Mouse (Mus musculus): Measurements from ENCODE around the gene Kif15. TPM values are rescaled to one million over a fixed set of nuclear protein-coding genes. Genes with fewer than 3 reads are reported as not detected.

Gene Kif15
- polyA plus RNA-seq (2012; fragmentation: generic; extraction: Trizol): 1 to 10 TPM in 1 of 2 experiments, under 1 TPM in 1; 0.91 to 4.9 TPM

DNA sequence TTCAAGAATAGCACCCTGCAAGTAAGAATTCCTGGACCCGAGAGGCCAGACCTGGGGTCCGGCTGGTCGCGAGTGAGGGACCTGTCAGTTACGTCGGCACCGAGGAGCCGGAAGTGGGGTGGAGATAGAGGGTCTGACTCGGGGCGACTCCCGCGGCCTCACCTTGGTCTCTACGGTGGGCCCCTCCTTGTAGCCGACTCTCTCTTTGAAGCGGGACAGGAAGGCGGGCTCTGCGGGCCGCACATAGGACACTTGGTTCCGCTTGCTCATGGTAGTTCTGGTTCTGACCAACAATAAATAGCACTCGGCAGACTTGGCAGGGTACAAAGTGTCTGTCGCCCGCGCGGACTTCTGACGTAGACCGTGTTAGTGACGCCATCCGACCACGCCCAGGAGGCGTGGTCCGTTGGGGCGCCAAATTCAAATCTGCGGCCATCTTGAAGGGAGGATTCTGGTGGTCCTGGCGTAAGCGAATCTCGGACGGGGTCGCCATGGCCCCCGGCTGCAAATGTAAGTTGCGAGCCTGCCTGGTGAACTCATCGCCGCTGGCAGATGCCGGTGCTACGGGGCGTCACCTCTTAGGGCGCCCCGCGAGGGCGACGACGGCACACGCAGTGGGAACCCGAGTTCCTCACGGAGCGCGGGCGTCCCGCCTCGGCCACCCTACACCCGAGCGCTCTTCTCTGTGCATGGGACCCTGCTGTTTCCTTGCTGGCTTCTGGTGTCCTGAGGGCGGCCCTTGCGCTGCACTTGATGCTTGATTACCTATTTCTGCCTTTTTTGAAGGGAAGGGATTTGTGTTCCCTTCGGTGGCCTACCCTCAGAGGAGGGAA lies at the start of gene Kif15, which contains the start of gene 1110059G10Rik:
TSS of gene Kif15 (plus strand) at position 404 of the 833 bp plus-strand sequence.
TSS of gene 1110059G10Rik (minus strand) at position 358 of the 833 bp plus-strand sequence.

DNA sequence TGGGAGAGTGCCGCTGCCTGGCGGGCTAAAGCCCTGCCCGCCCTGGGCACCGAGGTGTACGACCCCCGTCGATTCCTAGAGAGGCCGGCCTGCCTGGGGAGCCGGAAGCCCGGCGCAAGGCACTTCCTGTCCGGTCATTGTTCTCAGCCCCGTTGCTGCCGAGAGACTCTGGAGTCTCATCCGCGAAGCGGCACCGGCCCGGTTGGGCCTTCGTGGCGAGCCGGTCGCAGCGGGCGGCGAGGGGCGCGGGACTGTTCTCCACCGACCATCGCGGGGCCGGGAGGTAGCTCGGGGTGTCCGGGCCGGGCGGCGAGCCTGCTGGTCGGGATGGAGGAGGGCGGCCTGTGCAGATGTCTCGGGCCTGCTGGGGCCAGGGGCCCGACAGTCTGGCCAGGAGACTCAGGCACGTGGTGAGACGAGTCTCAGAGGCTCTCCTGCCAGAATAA lies 27.9 kb upstream of the Kif15 start, which contains the start of gene Zfp105:
TSS of gene Zfp105 (plus strand) at position 137 of the 446 bp plus-strand sequence.

DNA sequence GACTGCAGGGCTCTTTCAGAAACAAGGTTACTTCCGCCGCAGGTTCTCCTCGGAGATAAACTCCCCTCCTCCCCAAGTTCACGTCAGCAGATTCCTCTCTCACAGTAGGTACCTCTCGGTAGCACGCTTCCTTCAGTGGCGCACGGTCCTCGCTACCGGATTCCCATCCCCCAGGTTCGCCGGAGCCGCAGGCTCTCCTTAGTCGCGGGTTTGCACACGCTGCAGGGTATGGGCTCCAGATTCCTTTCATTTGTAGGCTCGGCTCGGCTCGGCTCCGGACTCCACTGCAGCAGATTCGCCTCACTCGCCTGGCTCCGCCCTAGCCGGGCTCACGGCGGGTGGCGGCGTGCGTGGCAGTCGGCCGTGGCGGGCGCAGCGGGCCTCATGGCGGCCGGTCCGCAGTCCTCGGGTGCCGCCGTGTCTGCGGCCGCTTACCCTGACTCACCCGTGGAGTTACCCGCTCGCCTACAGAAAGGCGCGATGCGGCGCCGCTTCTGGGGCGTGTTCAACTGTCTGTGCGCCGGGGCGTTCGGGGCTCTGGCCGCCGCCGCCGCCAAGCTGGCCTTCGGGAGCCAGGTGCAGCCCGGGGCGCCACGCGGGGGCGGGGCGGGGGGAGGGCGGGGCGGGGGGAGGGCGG lies 70.3 kb downstream of the Kif15 start, which contains the start of gene Tmem42:
TSS of gene Tmem42 (plus strand) at position 332 of the 637 bp plus-strand sequence.

GRCm38 (mm10) chr9:123034426-123034825 lies 83.6 kb downstream of the Kif15 start, which contains the start of gene Tgm4:
Gene Tgm4 (plus strand): TSS chr9:123034726.

Other genes starting within 250 kb of the Kif15 start
- not detected for gene Topaz1, start 203.7 kb upstream of the Kif15 start, polyA plus RNA-seq (2012; fragmentation: generic; extraction: Trizol)
- gene Tcaim, start 145.5 kb upstream of the Kif15 start, polyA plus RNA-seq (2012; fragmentation: generic; extraction: Trizol): 1 to 10 TPM in 1 of 2 experiments, under 1 TPM in 1; 0.18 to 1.7 TPM
- gene Gm35549, start 107.0 kb upstream of the Kif15 start, polyA plus RNA-seq (2012; fragmentation: generic; extraction: Trizol): under 1 TPM in 1 of 2 experiments, not detected in 1; 0.47 TPM
- gene Zfp445, start 85.0 kb upstream of the Kif15 start, polyA plus RNA-seq (2012; fragmentation: generic; extraction: Trizol): 1 to 10 TPM in 1 of 2 experiments, under 1 TPM in 1; 0.20 to 5.4 TPM
- gene Zkscan7, start 65.4 kb upstream of the Kif15 start, polyA plus RNA-seq (2012; fragmentation: generic; extraction: Trizol): 1 to 10 TPM in 1 of 2 experiments, under 1 TPM in 1; 0.04 to 1.7 TPM
- under 1 TPM in 1 of 2 experiments, not detected in 1; 0.25 TPM for gene Zfp105, start 28.0 kb upstream of the Kif15 start, polyA plus RNA-seq (2012; fragmentation: generic; extraction: Trizol)
- 1 to 10 TPM; 1.5 to 5.6 TPM for gene 1110059G10Rik, start within 50 bp of the Kif15 start, polyA plus RNA-seq (2012; fragmentation: generic; extraction: Trizol)
- 10 to 100 TPM in 1 of 2 experiments, 1 to 10 TPM in 1; 4.8 to 16.0 TPM for gene Tmem42, start 70.3 kb downstream of the Kif15 start, polyA plus RNA-seq (2012; fragmentation: generic; extraction: Trizol)
- gene Tgm4, start 83.7 kb downstream of the Kif15 start, polyA plus RNA-seq (2012; fragmentation: generic; extraction: Trizol): under 1 TPM; 0.02 to 0.27 TPM
- gene Zdhhc3, start 162.2 kb downstream of the Kif15 start, polyA plus RNA-seq (2012; fragmentation: generic; extraction: Trizol): 10 to 100 TPM; 47.7 to 48.1 TPM
- gene Exosc7, start 162.2 kb downstream of the Kif15 start, polyA plus RNA-seq (2012; fragmentation: generic; extraction: Trizol): 10 to 100 TPM; 20.3 to 36.4 TPM
- gene Clec3b, start 199.9 kb downstream of the Kif15 start, polyA plus RNA-seq (2012; fragmentation: generic; extraction: Trizol): 100 to 1,000 TPM in 1 of 2 experiments, under 1 TPM in 1; 0.22 to 171 TPM